Mouse (Mus musculus) left cerebral cortex, adult 9 months (tissue): ENCODE measurements around the gene Atp2c2.

Source experiments
- DNase-seq, 2 experiments: peaks; one replicate each; pipeline ENCODE4 v3.0.0; 2022; ENCODE audit warnings: low spot score in 2 of 2

The Atp2c2 gene

GRCm38 (mm10) chr8:119699549-119700134 lies at the start of gene Atp2c2:
TSS of gene Atp2c2 (plus strand) at chr8:119700009.
- DNase-seq = no peak

- no peak for DNase-seq
Observed at GRCm38 (mm10) chr8:119651324-119651723, 48.5 kb upstream of the Atp2c2 start.

- DNase-seq = no peak
Observed at GRCm38 (mm10) chr8:119656709-119657464, 42.9 kb upstream of the Atp2c2 start.

- DNase-seq = peak in 1 of 2 experiments; percentile 10
Observed at GRCm38 (mm10) chr8:119661081-119661480, 38.7 kb upstream of the Atp2c2 start.

GRCm38 (mm10) chr8:119661892-119662291 lies 37.9 kb upstream of the Atp2c2 start:
- no peak for DNase-seq

GRCm38 (mm10) chr8:119663440-119663839 lies 36.4 kb upstream of the Atp2c2 start:
- no peak for DNase-seq

- no peak for DNase-seq
Observed at GRCm38 (mm10) chr8:119665270-119665669, 34.5 kb upstream of the Atp2c2 start.

GRCm38 (mm10) chr8:119666219-119666951 lies 33.4 kb upstream of the Atp2c2 start, which contains the start of gene Wfdc1:
TSS of gene Wfdc1 (plus strand) at chr8:119666365.
- DNase-seq = no peak

GRCm38 (mm10) chr8:119668447-119668846 lies 31.4 kb upstream of the Atp2c2 start:
- DNase-seq = no peak

- no peak for DNase-seq
Observed at GRCm38 (mm10) chr8:119669284-119669683, 30.5 kb upstream of the Atp2c2 start.

- DNase-seq = no peak
Observed at GRCm38 (mm10) chr8:119670419-119671091, 29.3 kb upstream of the Atp2c2 start.

GRCm38 (mm10) chr8:119673976-119674555 lies 25.7 kb upstream of the Atp2c2 start:
- no peak for DNase-seq

GRCm38 (mm10) chr8:119675457-119675856 lies 24.4 kb upstream of the Atp2c2 start:
- no peak for DNase-seq

GRCm38 (mm10) chr8:119676389-119676788 lies 23.4 kb upstream of the Atp2c2 start:
- DNase-seq = peak; percentile 36 to 94

- no peak for DNase-seq
Observed at GRCm38 (mm10) chr8:119678138-119678843, 21.5 kb upstream of the Atp2c2 start.

GRCm38 (mm10) chr8:119679184-119679583 lies 20.6 kb upstream of the Atp2c2 start:
- no peak for DNase-seq

GRCm38 (mm10) chr8:119690602-119691001 lies 9.2 kb upstream of the Atp2c2 start:
- no peak for DNase-seq

- DNase-seq = no peak
Observed at GRCm38 (mm10) chr8:119691989-119692388, 7.8 kb upstream of the Atp2c2 start.

- no peak for DNase-seq
Observed at GRCm38 (mm10) chr8:119694696-119695095, 5.1 kb upstream of the Atp2c2 start.

GRCm38 (mm10) chr8:119697163-119697562 lies 2.6 kb upstream of the Atp2c2 start:
- no peak for DNase-seq

- DNase-seq = peak in 1 of 2 experiments; percentile 41
Observed at GRCm38 (mm10) chr8:119698960-119699359, 849 bp upstream of the Atp2c2 start.
